Comparison of ENCODE assay signal across 9 mouse cellular contexts in genomic region chr16:25483831-25484254, GRCm38 (mm10).
DNase-seq lines count a peak whose midpoint lies in the region; ATAC-seq and TF ChIP-seq lines count a peak whose summit lies in the region.
"Had no signal": no experiment of that assay in that cellular context is flagged by ENCODE, and none has a peak within 500 bp of the region (broad histone marks: within the 10 kb centered on the region; RNA-seq: fewer than 3 reads in every experiment).

No protein-coding gene starts in this region.

- no peak overlapping the region for H3K4me3 ChIP-seq in midbrain, embryonic 13.5 days (replicated peaks)
- no peak overlapping the region for H3K4me3 ChIP-seq in midbrain, embryonic 10.5 days
- H3K4me3 ChIP-seq in intestine, embryonic 16.5 days (ENCODE audit: low read length): no peak overlapping the region
- H3K4me3 ChIP-seq in layer of hippocampus, adult 2 months: no peak overlapping the region
- H3K4me3 ChIP-seq in midbrain, embryonic 14.5 days (replicated peaks; ENCODE audit: low read depth, low read length): no peak overlapping the region

- H3K9me3 ChIP-seq in midbrain, embryonic 13.5 days: no peaks in the 10 kb centered on the region
- H3K9me3 ChIP-seq in midbrain, embryonic 10.5 days (replicated peaks): no peaks in the 10 kb centered on the region
- H3K9me3 ChIP-seq in intestine, embryonic 16.5 days (ENCODE audit: control insufficient read depth, low read length): no peaks in the 10 kb centered on the region
- H3K9me3 ChIP-seq in midbrain, embryonic 14.5 days (ENCODE audit: control insufficient read depth, low read length): no peaks in the 10 kb centered on the region

- DNase-seq in cerebellum, postnatal 14 days: peak; percentile 38 to 47
- no peak for DNase-seq in cerebellum, adult 11-12 months
- no peak for DNase-seq in midbrain, embryonic 10.5 days (ENCODE audit: low spot score)
- peak; percentile 7 for DNase-seq in right cerebral cortex, postnatal 36 days (ENCODE audit: low spot score in 2 of 2)
- no peak for DNase-seq in layer of hippocampus, adult 2 months (ENCODE audit: low spot score in 2 of 2)
- DNase-seq in midbrain, embryonic 14.5 days: no peak
- DNase-seq: layer of hippocampus, adult 9-11 months had no signal

- TF ChIP-seq CTCF in layer of hippocampus, adult 2 months (conservative IDR thresholded peaks at IDR 0.05): no peak

- no peak overlapping the region for H3K4me2 ChIP-seq in midbrain, embryonic 13.5 days (replicated peaks)
- no peak overlapping the region for H3K4me2 ChIP-seq in intestine, embryonic 16.5 days (ENCODE audit: low read depth, low read length)
- no peak overlapping the region for H3K4me2 ChIP-seq in midbrain, embryonic 14.5 days (ENCODE audit: low read length)

- no peaks in the 10 kb centered on the region for H3K36me3 ChIP-seq in midbrain, embryonic 13.5 days
- H3K36me3 ChIP-seq in midbrain, embryonic 10.5 days: no peaks in the 10 kb centered on the region
- no peaks in the 10 kb centered on the region for H3K36me3 ChIP-seq in intestine, embryonic 16.5 days (ENCODE audit: control insufficient read depth, insufficient read depth, low read length)
- H3K36me3 ChIP-seq in midbrain, embryonic 14.5 days (ENCODE audit: control insufficient read depth, insufficient read depth, low read length): no peaks in the 10 kb centered on the region

- ATAC-seq in midbrain, embryonic 13.5 days: peak; percentile 37; the same call in 1 of the 2 replicates
- peak; percentile 86 for ATAC-seq in intestine, embryonic 16.5 days
- no peak for ATAC-seq in midbrain, embryonic 14.5 days (ENCODE audit: low FRiP score, low TSS enrichment)

- no peaks in the 10 kb centered on the region for H3K4me1 ChIP-seq in midbrain, embryonic 13.5 days (replicated peaks)
- no peaks in the 10 kb centered on the region for H3K4me1 ChIP-seq in midbrain, embryonic 10.5 days
- peaks cover 4% of the 10 kb centered on the region; the same call in 1 of the 2 replicates for H3K4me1 ChIP-seq in intestine, embryonic 16.5 days (ENCODE audit: control insufficient read depth, insufficient read depth, low read length)
- H3K4me1 ChIP-seq in midbrain, embryonic 14.5 days (ENCODE audit: control insufficient read depth, insufficient read depth, low read length): no peaks in the 10 kb centered on the region

- 67% methylated on average over 5 of the region's 5 CpGs for WGBS in midbrain, embryonic 13.5 days
- 85% methylated on average over 5 of the region's 5 CpGs for WGBS in midbrain, embryonic 10.5 days
- 43% methylated on average over 5 of the region's 5 CpGs for WGBS in intestine, embryonic 16.5 days
- 75% methylated on average over 5 of the region's 5 CpGs for WGBS in midbrain, embryonic 14.5 days

- H3K27me3 ChIP-seq in midbrain, embryonic 13.5 days: no peaks in the 10 kb centered on the region
- no peaks in the 10 kb centered on the region for H3K27me3 ChIP-seq in midbrain, embryonic 10.5 days (ENCODE audit: low read depth, poor library complexity, severe bottlenecking)
- H3K27me3 ChIP-seq in intestine, embryonic 16.5 days (replicated peaks; ENCODE audit: control insufficient read depth, insufficient read depth, low read length): no peaks in the 10 kb centered on the region
- no peaks in the 10 kb centered on the region for H3K27me3 ChIP-seq in midbrain, embryonic 14.5 days (ENCODE audit: control insufficient read depth, insufficient read depth, low read length)

- H3K9ac ChIP-seq in midbrain, embryonic 13.5 days (replicated peaks): no peak overlapping the region
- H3K9ac ChIP-seq in intestine, embryonic 16.5 days (ENCODE audit: low read depth, low read length): no peak overlapping the region
- H3K9ac ChIP-seq in midbrain, embryonic 14.5 days (replicated peaks; ENCODE audit: low read length): no peak overlapping the region

- H3K27ac ChIP-seq in midbrain, embryonic 13.5 days: no peak overlapping the region
- H3K27ac ChIP-seq in midbrain, embryonic 10.5 days (replicated peaks): no peak overlapping the region
- no peak overlapping the region for H3K27ac ChIP-seq in intestine, embryonic 16.5 days (ENCODE audit: low read length)
- H3K27ac ChIP-seq in layer of hippocampus, adult 2 months: no peak overlapping the region
- H3K27ac ChIP-seq in midbrain, embryonic 14.5 days (replicated peaks; ENCODE audit: low read depth, low read length): no peak overlapping the region

Comparison
In these comparisons a context has a peak if more than half of its experiments do, and no peak if none do; other contexts are left out.
1. DNase-seq: peak in cerebellum, postnatal 14 days (2 of 2) and right cerebral cortex, postnatal 36 days (2 of 2); none in cerebellum, adult 11-12 months (single experiment), midbrain, embryonic 10.5 days (single experiment), layer of hippocampus, adult 2 months (0 of 2) and midbrain, embryonic 14.5 days (single experiment).